Mouse (Mus musculus): Measurements from ENCODE around the gene Ccng1.

DNA sequence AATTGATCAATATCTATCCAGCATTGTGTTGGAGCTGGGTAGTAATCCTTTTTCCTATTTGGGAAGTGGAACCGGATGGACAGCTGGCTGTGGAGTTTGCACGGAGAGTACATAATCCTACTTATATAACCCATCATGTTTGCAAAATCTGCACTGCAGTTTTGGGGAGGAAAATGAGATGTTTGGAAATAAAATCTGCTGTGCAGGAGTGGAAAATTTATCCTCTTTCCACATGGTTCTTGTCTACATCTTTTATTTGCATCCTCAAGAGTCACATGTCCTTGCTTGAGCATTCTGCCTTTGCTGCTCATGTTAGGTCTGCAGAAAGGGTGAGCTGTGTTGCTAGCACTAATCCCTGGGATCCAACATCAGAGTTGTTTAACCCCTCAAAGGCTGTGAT is 31.8 kb upstream of the Ccng1 start:
- TF ChIP-seq CTCF (IDR thresholded peaks at IDR 0.05; ENCODE audit: control insufficient read depth, insufficient read depth, insufficient replicate concordance, low read depth, low read length) (no peak), POLR2A (IDR thresholded peaks at IDR 0.05; ENCODE audit: control insufficient read depth, low read depth, low read length) (no peak)

Measured in testis, adult 2 months (tissue).